Mouse (Mus musculus) embryonic facial prominence, embryonic 11.5 days (tissue): ENCODE measurements around the gene Sf3b1. TPM values are rescaled to one million over a fixed set of nuclear protein-coding genes. Genes with fewer than 3 reads are reported as not detected.

Source experiments
- polyA plus RNA-seq: library from polyadenylated mRNA; unstranded; fragments of >200 nt; fragmentation: Nextera tagmentation; extraction: Ambion mirVana; gene quantifications from 2 replicates; pipeline ENCODE4 v1.2.1, GENCODE M21; 2014

The Sf3b1 gene
- polyA plus RNA-seq, 1 experiment from 2014 or later, result 398 TPM

Other genes starting within 250 kb of the Sf3b1 start
- 24.3 and 24.4 TPM in 2 replicates for gene Ankrd44, start 101.1 kb downstream of the Sf3b1 start, polyA plus RNA-seq
- gene Coq10b, start 25.3 kb upstream of the Sf3b1 start, polyA plus RNA-seq, result 25.4 and 27.7 TPM in 2 replicates
- gene Hspe1, start 60.7 kb upstream of the Sf3b1 start, polyA plus RNA-seq, result 524 and 599 TPM in 2 replicates
- gene Hspd1, start 60.8 kb upstream of the Sf3b1 start, polyA plus RNA-seq, result 424 and 463 TPM in 2 replicates
- 163 and 165 TPM in 2 replicates for gene Mob4, start 103.8 kb upstream of the Sf3b1 start, polyA plus RNA-seq
- gene Rftn2, start 199.3 kb upstream of the Sf3b1 start, polyA plus RNA-seq, result 20.1 and 20.5 TPM in 2 replicates
- 2.4 and 2.8 TPM in 2 replicates for gene Mars2, start 209.7 kb upstream of the Sf3b1 start, polyA plus RNA-seq